Mouse (Mus musculus) liver, embryonic 14.5 days (tissue): ENCODE measurements at regions not wholly inside any gene's neighbourhood (a gene's known extent, or its start where the extent isn't known, plus 50 kb on each side); places are given as distances from the start of the nearest gene placed in this dataset.

Experiments used
- ATAC-seq: fragments of 200-750 bp; cut with Nextera tagmentation; 2 replicates; pipeline ENCODE4 v1.8.0; 2017; ENCODE audit warnings: moderate number of reproducible peaks, mild to moderate bottlenecking, moderate library complexity; ENCODE audit not compliant: insufficient read depth
- DNase-seq, 3 experiments: peaks; one replicate each; pipeline ENCODE4 v3.0.0-alpha.2; 2012 to 2013; ENCODE audit warnings: low read depth in 3 of 3, low spot score in 3 of 3
- H3K27ac ChIP-seq: fragments of 300-500 bp; sonication (generic); 2 replicates; pipeline ENCODE4 v1.5.1; 2014; ENCODE audit warnings: moderate library complexity, mild to moderate bottlenecking, control low read depth, inconsistent platforms
- H3K27me3 ChIP-seq: fragments of 300-500 bp; sonication (generic); 2 replicates; pipeline ENCODE4 v1.6.1; 2014; ENCODE audit warnings: mild to moderate bottlenecking, low read length, moderate library complexity; ENCODE audit not compliant: control insufficient read depth, insufficient read depth
- H3K36me3 ChIP-seq: fragments of 300-500 bp; sonication (generic); replicated peaks from 2 replicates; pipeline ENCODE4 v1.6.1; 2014; ENCODE audit warnings: low read depth; ENCODE audit not compliant: control insufficient read depth, insufficient read depth
- H3K4me1 ChIP-seq, 2 experiments: fragments of 200-500 bp in 1 of 2; fragments of 300-500 bp in 1 of 2; sonication (generic) in 1 of 2; replicated peaks; 2 replicates each; pipeline ENCODE4 v1.6.1; 2012 to 2014; ENCODE audit warnings: antibody characterized with exemption in 1 of 2, inconsistent platforms in 1 of 2, low read length in 1 of 2; ENCODE audit not compliant: control insufficient read depth in 2 of 2, insufficient read depth in 2 of 2
- H3K4me2 ChIP-seq: fragments of 300-500 bp; sonication (generic); 2 replicates; pipeline ENCODE4 v1.6.1; 2014; ENCODE audit warnings: low read depth, mild to moderate bottlenecking, control low read depth, moderate library complexity
- H3K4me3 ChIP-seq, 2 experiments: fragments of 200-500 bp in 1 of 2; fragments of 300-500 bp in 1 of 2; sonication (generic) in 1 of 2; 2 replicates each; pipeline ENCODE4 v1.5.1; 2012 to 2014; ENCODE audit warnings: low read depth in 2 of 2, low read length in 2 of 2, mild to moderate bottlenecking in 2 of 2, control low read depth in 1 of 2, inconsistent platforms in 1 of 2, moderate library complexity in 1 of 2; ENCODE audit not compliant: insufficient read depth in 1 of 2
- H3K9ac ChIP-seq: fragments of 300-500 bp; sonication (generic); replicated peaks from 2 replicates; pipeline ENCODE4 v1.6.1; 2014; ENCODE audit warnings: mild to moderate bottlenecking, control low read depth, moderate library complexity
- H3K9me3 ChIP-seq: fragments of 300-500 bp; sonication (generic); 2 replicates; pipeline ENCODE4 v1.6.1; 2016; ENCODE audit warnings: low read length, mixed read lengths; ENCODE audit not compliant: control insufficient read depth
- CTCF ChIP-seq: IDR thresholded peaks from 2 replicates; pipeline ENCODE4 v1.5.1; 2016; ENCODE audit warnings: antibody characterized with exemption, low read depth, control low read depth
- EP300 ChIP-seq: IDR thresholded peaks from 2 replicates; pipeline ENCODE4 v1.6.1; 2016; ENCODE audit warnings: antibody characterized with exemption, low read depth
- WGBS: fragments of 180-500 bp; shearing (Covaris S2); extraction: QIAGEN DNeasy Blood & Tissue Kit; methylation state at CpG from one replicate; pipeline ENCODE4 v1.1.7; 2014; ENCODE audit not compliant: insufficient replicate concordance; 5-methylcytosine and 5-hydroxymethylcytosine counted together

- Histone ChIP-seq H3K4me2 (no peak overlapping the region), H3K9ac (no peak overlapping the region), H3K4me1 (no peaks in the 10 kb centered on the region), H3K27ac (no peak overlapping the region), H3K9me3 (no peaks in the 10 kb centered on the region), H3K27me3 (no peaks in the 10 kb centered on the region), H3K4me3 (no peak overlapping the region), H3K36me3 (no peaks in the 10 kb centered on the region)
- 67% methylated on average over 9 of the region's 9 CpGs for WGBS
- ATAC-seq (no peak), DNase-seq (no peak)
- TF ChIP-seq EP300 (no peak), CTCF (no peak)
Observed at GRCm38 (mm10) chr16:49369450-49369849, 312.2 kb downstream of the Myh15 start.

- H3K36me3 ChIP-seq = no peaks in the 10 kb centered on the region
- 55% methylated on average over 4 of the region's 4 CpGs for WGBS
- H3K4me1 ChIP-seq = no peaks in the 10 kb centered on the region
- H3K27ac ChIP-seq = no peak overlapping the region
- H3K4me3 ChIP-seq = no peak overlapping the region
- no peak overlapping the region for H3K9ac ChIP-seq
- no peak for ATAC-seq
- TF ChIP-seq EP300 (no peak), CTCF (no peak)
- H3K27me3 ChIP-seq = no peaks in the 10 kb centered on the region
- H3K9me3 ChIP-seq = no peaks in the 10 kb centered on the region
- no peak overlapping the region for H3K4me2 ChIP-seq
- DNase-seq = no peak
Observed at GRCm38 (mm10) chr16:49375108-49375507, 317.8 kb downstream of the Myh15 start.

GRCm38 (mm10) chr16:49378917-49379473, 320.0 kb upstream of the Ift57 start:
- H3K4me2 ChIP-seq = no peak overlapping the region
- no peaks in the 10 kb centered on the region for H3K27me3 ChIP-seq
- H3K4me1 ChIP-seq = no peaks in the 10 kb centered on the region
- ATAC-seq (no peak), DNase-seq (no peak)
- TF ChIP-seq CTCF (no peak), EP300 (no peak)
- no peaks in the 10 kb centered on the region for H3K9me3 ChIP-seq
- H3K27ac ChIP-seq = no peak overlapping the region
- H3K9ac ChIP-seq = no peak overlapping the region
- H3K4me3 ChIP-seq = no peak overlapping the region
- H3K36me3 ChIP-seq = no peaks in the 10 kb centered on the region

- no peaks in the 10 kb centered on the region for H3K27me3 ChIP-seq
- WGBS = 53% methylated on average over 4 of the region's 4 CpGs
- H3K9ac ChIP-seq = no peak overlapping the region
- H3K4me2 ChIP-seq = no peak overlapping the region
- no peaks in the 10 kb centered on the region for H3K36me3 ChIP-seq
- no peaks in the 10 kb centered on the region for H3K9me3 ChIP-seq
- no peak for ATAC-seq
- DNase-seq = no peak
- H3K27ac ChIP-seq = no peak overlapping the region
- no peak for TF ChIP-seq EP300
- no peak for TF ChIP-seq CTCF
- H3K4me3 ChIP-seq = no peak overlapping the region
- no peaks in the 10 kb centered on the region for H3K4me1 ChIP-seq
Observed at GRCm38 (mm10) chr16:49388135-49388534, 310.9 kb upstream of the Ift57 start.

- TF ChIP-seq EP300 (no peak), CTCF (no peak)
- 33% methylated on average over 16 of the region's 16 CpGs for WGBS
- Histone ChIP-seq H3K4me3 (no peak overlapping the region), H3K4me2 (no peak overlapping the region), H3K4me1 (no peaks in the 10 kb centered on the region), H3K9ac (no peak overlapping the region), H3K9me3 (no peaks in the 10 kb centered on the region), H3K27me3 (no peaks in the 10 kb centered on the region), H3K27ac (no peak overlapping the region), H3K36me3 (no peaks in the 10 kb centered on the region)
- no peak for DNase-seq
- no peak for ATAC-seq
Observed at GRCm38 (mm10) chr16:49407956-49408795, 290.9 kb upstream of the Ift57 start.
